Comparison of ENCODE assay signal across 8 mouse cellular contexts in genomic region chr14:33959341-33959740, GRCm38 (mm10). TPM values are rescaled to one million over a fixed set of nuclear protein-coding genes. Genes with fewer than 3 reads are reported as not detected.
DNase-seq lines count a peak whose midpoint lies in the region; ATAC-seq and TF ChIP-seq lines count a peak whose summit lies in the region.

No protein-coding gene starts in this region.

- H3K27ac ChIP-seq in liver, adult 2 months (replicated peaks; ENCODE audit: insufficient read depth, low read depth, low read length), result no peak overlapping the region
- no peak overlapping the region for H3K27ac ChIP-seq in liver, embryonic 11.5 days (ENCODE audit: low read depth, low read length)

- DNase-seq in liver, adult 2 months (ENCODE audit: extremely low read depth, low read depth, low spot score), result no peak
- DNase-seq in liver, embryonic 11.5 days (ENCODE audit: low spot score), result no peak
- peak; percentile 46 for DNase-seq in adrenal gland, adult 2 months
- DNase-seq in cerebellum, adult 9-10 months, result peak; percentile 74
- peak; percentile 4 for DNase-seq in gonadal fat pad, adult 2 months (ENCODE audit: low read depth)
- DNase-seq in left cerebral cortex, postnatal 25 days (ENCODE audit: low spot score in 2 of 2), result peak; percentile 63 to 69
- peak; percentile 51 for DNase-seq in right cerebral cortex, postnatal 25 days

- TF ChIP-seq POLR2A in liver, adult 2 months (IDR thresholded peaks at IDR 0.05; ENCODE audit: extremely low read depth, insufficient read depth, low read length), result no peak

- no peaks in the 10 kb centered on the region for H3K27me3 ChIP-seq in liver, adult 2 months (ENCODE audit: control insufficient read depth, insufficient read depth, low read length)
- H3K27me3 ChIP-seq in liver, embryonic 11.5 days (replicated peaks; ENCODE audit: control insufficient read depth, insufficient read depth, low read length), result no peaks in the 10 kb centered on the region

- intact Hi-C loops in left cerebral cortex, postnatal 25 days (cut with DNase I), result no loop called here

- 3% methylated on average over 9 of the region's 9 CpGs for WGBS in liver, adult 2 months
- 10% methylated on average over 9 of the region's 9 CpGs for WGBS in liver, embryonic 11.5 days

- no peaks in the 10 kb centered on the region for H3K36me3 ChIP-seq in liver, adult 2 months (ENCODE audit: control insufficient read depth, insufficient read depth, low read length)
- H3K36me3 ChIP-seq in liver, embryonic 11.5 days (ENCODE audit: control insufficient read depth, insufficient read depth, low read length), result no peaks in the 10 kb centered on the region

- no peaks in the 10 kb centered on the region for H3K9me3 ChIP-seq in liver, embryonic 11.5 days (ENCODE audit: control insufficient read depth, low read length)

- no peak overlapping the region for H3K4me2 ChIP-seq in liver, embryonic 11.5 days

- TF ChIP-seq CTCF in liver, adult 2 months (IDR thresholded peaks at IDR 0.05; ENCODE audit: low read depth, low read length), result peak; percentile 75

- no peak for ATAC-seq in liver, embryonic 11.5 days (replicated peaks; ENCODE audit: low FRiP score)
- no peak for ATAC-seq in monocyte, adult 5-6 weeks (replicated peaks; ENCODE audit: insufficient number of reproducible peaks, low FRiP score, low TSS enrichment, poor library complexity, severe bottlenecking)

- no peak overlapping the region for H3K4me3 ChIP-seq in liver, adult 2 months (ENCODE audit: insufficient read depth, low read depth, low read length)
- H3K4me3 ChIP-seq in liver, embryonic 11.5 days (ENCODE audit: low read depth, low read length), result no peak overlapping the region

- H3K9ac ChIP-seq in liver, adult 2 months (ENCODE audit: low read depth, low read length), result no peak overlapping the region
- H3K9ac ChIP-seq in liver, embryonic 11.5 days (ENCODE audit: low read depth, low read length), result no peak overlapping the region

- H3K79me2 ChIP-seq in liver, adult 2 months (ENCODE audit: control insufficient read depth, insufficient read depth, low read length), result no peaks in the 10 kb centered on the region

- no peaks in the 10 kb centered on the region for H3K4me1 ChIP-seq in liver, adult 2 months (ENCODE audit: control insufficient read depth, insufficient read depth, low read length)
- no peaks in the 10 kb centered on the region for H3K4me1 ChIP-seq in liver, embryonic 11.5 days (replicated peaks; ENCODE audit: control insufficient read depth, insufficient read depth, low read length)

RNA-seq across cellular contexts. Expression of gene Rbp3, which starts 5.5 kb away (rescaled TPM):
- not detected in 2 replicates for total RNA-seq in liver, adult 2 months (2014; rRNA removed)
- not detected in 2 replicates for polyA plus RNA-seq in liver, adult 2 months (2012; rRNA removed)
- polyA plus RNA-seq in liver, embryonic 11.5 days (2014; fragmentation: Nextera tagmentation; extraction: Ambion mirVana), result 0.12 TPM in 2 replicates
- total RNA-seq in adrenal gland, adult 2 months (2021), result not detected
- polyA plus RNA-seq in adrenal gland, adult 2 months (2012; rRNA removed), result not detected in 2 replicates
- polyA plus RNA-seq in gonadal fat pad, adult 2 months (2012; rRNA removed), result not detected in 2 replicates
- total RNA-seq in left cerebral cortex, postnatal 25 days (2021), result under 1 TPM in 1 of 2 experiments, not detected in 1; 0.09 TPM
- total RNA-seq in monocyte, adult 5-6 weeks (2017), result not detected in 3 replicates

RNA-seq across cellular contexts. Expression of gene Gdf2, which starts 18.5 kb away (rescaled TPM):
- 12.3 and 13.1 TPM in 2 replicates for total RNA-seq in liver, adult 2 months (2014; rRNA removed)
- 4.9 and 5.4 TPM in 2 replicates for polyA plus RNA-seq in liver, adult 2 months (2012; rRNA removed)
- 17.4 and 18.4 TPM in 2 replicates for polyA plus RNA-seq in liver, embryonic 11.5 days (2014; fragmentation: Nextera tagmentation; extraction: Ambion mirVana)
- total RNA-seq in adrenal gland, adult 2 months (2021), result not detected
- 0.03 TPM in 1 of 2 replicates, not detected in the other for polyA plus RNA-seq in adrenal gland, adult 2 months (2012; rRNA removed)
- polyA plus RNA-seq in gonadal fat pad, adult 2 months (2012; rRNA removed), result 0.04 and 0.16 TPM in 2 replicates
- not detected for total RNA-seq in left cerebral cortex, postnatal 25 days (2021)
- total RNA-seq in monocyte, adult 5-6 weeks (2017), result not detected in 3 replicates

RNA-seq across cellular contexts. Expression of gene Zfp488, which starts 19.2 kb away (rescaled TPM):
- total RNA-seq in liver, adult 2 months (2014; rRNA removed), result under 0.01 TPM in 2 replicates
- not detected in 2 replicates for polyA plus RNA-seq in liver, adult 2 months (2012; rRNA removed)
- 0.08 TPM in 1 of 2 replicates, not detected in the other for polyA plus RNA-seq in liver, embryonic 11.5 days (2014; fragmentation: Nextera tagmentation; extraction: Ambion mirVana)
- under 1 TPM in 1 of 2 experiments, not detected in 1; 0.07 TPM for total RNA-seq in adrenal gland, adult 2 months (2021)
- 0.02 TPM in 1 of 2 replicates, not detected in the other for polyA plus RNA-seq in adrenal gland, adult 2 months (2012; rRNA removed)
- 0.04 and 0.09 TPM in 2 replicates for polyA plus RNA-seq in gonadal fat pad, adult 2 months (2012; rRNA removed)
- total RNA-seq in left cerebral cortex, postnatal 25 days (2021), result 1 to 10 TPM; 3.5 to 4.8 TPM
- total RNA-seq in monocyte, adult 5-6 weeks (2017), result not detected in 3 replicates

RNA-seq across cellular contexts. Expression of gene Gdf10, which starts 36.0 kb away (rescaled TPM):
- 0.92 and 1.3 TPM in 2 replicates for total RNA-seq in liver, adult 2 months (2014; rRNA removed)
- 3.1 and 3.6 TPM in 2 replicates for polyA plus RNA-seq in liver, adult 2 months (2012; rRNA removed)
- 23.9 and 25.9 TPM in 2 replicates for polyA plus RNA-seq in liver, embryonic 11.5 days (2014; fragmentation: Nextera tagmentation; extraction: Ambion mirVana)
- total RNA-seq in adrenal gland, adult 2 months (2021), result 10 to 100 TPM; 11.2 to 24.6 TPM
- 50.5 and 52.1 TPM in 2 replicates for polyA plus RNA-seq in adrenal gland, adult 2 months (2012; rRNA removed)
- 30.8 and 32.7 TPM in 2 replicates for polyA plus RNA-seq in gonadal fat pad, adult 2 months (2012; rRNA removed)
- total RNA-seq in left cerebral cortex, postnatal 25 days (2021), result 1 to 10 TPM; 3.4 to 3.9 TPM
- total RNA-seq in monocyte, adult 5-6 weeks (2017), result 0.19 TPM in 1 of 3 replicates, not detected in the others

RNA-seq across cellular contexts. Expression of gene Gm30083, which starts 55.6 kb away (rescaled TPM):
- not detected in 2 replicates for total RNA-seq in liver, adult 2 months (2014; rRNA removed)
- polyA plus RNA-seq in liver, adult 2 months (2012; rRNA removed), result not detected in 2 replicates
- polyA plus RNA-seq in liver, embryonic 11.5 days (2014; fragmentation: Nextera tagmentation; extraction: Ambion mirVana), result not detected in 2 replicates
- not detected for total RNA-seq in adrenal gland, adult 2 months (2021)
- not detected in 2 replicates for polyA plus RNA-seq in adrenal gland, adult 2 months (2012; rRNA removed)
- 0.13 TPM in 1 of 2 replicates, not detected in the other for polyA plus RNA-seq in gonadal fat pad, adult 2 months (2012; rRNA removed)
- not detected for total RNA-seq in left cerebral cortex, postnatal 25 days (2021)
- total RNA-seq in monocyte, adult 5-6 weeks (2017), result not detected in 3 replicates

Comparison
In these comparisons a context has a peak if more than half of its experiments do, and no peak if none do; other contexts are left out.
1. DNase-seq: peak in adrenal gland, adult 2 months (single experiment), cerebellum, adult 9-10 months (single experiment), gonadal fat pad, adult 2 months (single experiment), left cerebral cortex, postnatal 25 days (2 of 2) and right cerebral cortex, postnatal 25 days (single experiment); none in liver, adult 2 months (single experiment) and liver, embryonic 11.5 days (single experiment).
2. RNA of gene Gdf2, which starts 18.5 kb away (total RNA-seq): 12.3 to 13.1 TPM in liver, adult 2 months; not detected in adrenal gland, adult 2 months, not detected in left cerebral cortex, postnatal 25 days and not detected in monocyte, adult 5-6 weeks; every median in the first group is over 10 times any median in the second.